Mouse (Mus musculus) liver, embryonic 14.5 days (tissue): Measurements from ENCODE around the gene Gm2115. TPM values are rescaled to one million over a fixed set of nuclear protein-coding genes. Genes with fewer than 3 reads are reported as not detected.

ENCODE experiments used
- ATAC-seq: fragments of 200-750 bp; cut with Nextera tagmentation; 2 replicates; pipeline ENCODE4 v1.8.0; 2017; ENCODE audit warnings: moderate number of reproducible peaks, mild to moderate bottlenecking, moderate library complexity; ENCODE audit not compliant: insufficient read depth
- DNase-seq, 3 experiments: peaks; one replicate each; pipeline ENCODE4 v3.0.0-alpha.2; 2012 to 2013; ENCODE audit warnings: low read depth in 3 of 3, low spot score in 3 of 3
- H3K27ac ChIP-seq: fragments of 300-500 bp; sonication (generic); 2 replicates; pipeline ENCODE4 v1.5.1; 2014; ENCODE audit warnings: moderate library complexity, mild to moderate bottlenecking, control low read depth, inconsistent platforms
- H3K27me3 ChIP-seq: fragments of 300-500 bp; sonication (generic); 2 replicates; pipeline ENCODE4 v1.6.1; 2014; ENCODE audit warnings: mild to moderate bottlenecking, low read length, moderate library complexity; ENCODE audit not compliant: control insufficient read depth, insufficient read depth
- H3K36me3 ChIP-seq: fragments of 300-500 bp; sonication (generic); replicated peaks from 2 replicates; pipeline ENCODE4 v1.6.1; 2014; ENCODE audit warnings: low read depth; ENCODE audit not compliant: control insufficient read depth, insufficient read depth
- H3K4me1 ChIP-seq, 2 experiments: fragments of 200-500 bp in 1 of 2; fragments of 300-500 bp in 1 of 2; sonication (generic) in 1 of 2; replicated peaks; 2 replicates each; pipeline ENCODE4 v1.6.1; 2012 to 2014; ENCODE audit warnings: antibody characterized with exemption in 1 of 2, inconsistent platforms in 1 of 2, low read length in 1 of 2; ENCODE audit not compliant: control insufficient read depth in 2 of 2, insufficient read depth in 2 of 2
- H3K4me2 ChIP-seq: fragments of 300-500 bp; sonication (generic); 2 replicates; pipeline ENCODE4 v1.6.1; 2014; ENCODE audit warnings: low read depth, mild to moderate bottlenecking, control low read depth, moderate library complexity
- H3K4me3 ChIP-seq, 2 experiments: fragments of 200-500 bp in 1 of 2; fragments of 300-500 bp in 1 of 2; sonication (generic) in 1 of 2; 2 replicates each; pipeline ENCODE4 v1.5.1; 2012 to 2014; ENCODE audit warnings: low read depth in 2 of 2, low read length in 2 of 2, mild to moderate bottlenecking in 2 of 2, control low read depth in 1 of 2, inconsistent platforms in 1 of 2, moderate library complexity in 1 of 2; ENCODE audit not compliant: insufficient read depth in 1 of 2
- H3K9ac ChIP-seq: fragments of 300-500 bp; sonication (generic); replicated peaks from 2 replicates; pipeline ENCODE4 v1.6.1; 2014; ENCODE audit warnings: mild to moderate bottlenecking, control low read depth, moderate library complexity
- H3K9me3 ChIP-seq: fragments of 300-500 bp; sonication (generic); 2 replicates; pipeline ENCODE4 v1.6.1; 2016; ENCODE audit warnings: low read length, mixed read lengths; ENCODE audit not compliant: control insufficient read depth
- CTCF ChIP-seq: IDR thresholded peaks from 2 replicates; pipeline ENCODE4 v1.5.1; 2016; ENCODE audit warnings: antibody characterized with exemption, low read depth, control low read depth
- EP300 ChIP-seq: IDR thresholded peaks from 2 replicates; pipeline ENCODE4 v1.6.1; 2016; ENCODE audit warnings: antibody characterized with exemption, low read depth
- WGBS: fragments of 180-500 bp; shearing (Covaris S2); extraction: QIAGEN DNeasy Blood & Tissue Kit; methylation state at CpG from one replicate; pipeline ENCODE4 v1.1.7; 2014; ENCODE audit not compliant: insufficient replicate concordance; 5-methylcytosine and 5-hydroxymethylcytosine counted together
- polyA plus RNA-seq, 2 experiments: library from polyadenylated mRNA; depleted of rRNA in 1 of 2; stranded (reverse) in 1 of 2; unstranded in 1 of 2; fragments of >200 nt; fragmentation: Nextera tagmentation in 1 of 2; extraction: Ambion mirVana in 1 of 2; gene quantifications; 2 replicates each; pipeline versions ENCODE4 v1.2.1 to v1.2.3; 2012 to 2014

The Gm2115 gene
- polyA plus RNA-seq, 2 experiments, result not detected

GRCm38 (mm10) chr7:84611609-84612008 is 82.9 kb downstream of the Gm2115 start:
- Histone ChIP-seq H3K4me1 (peaks cover 0 to 4% of the 10 kb centered on the region in 2 experiments; a peak in 3 of 4 replicates), H3K4me3 (no peak overlapping the region), H3K36me3 (peaks cover 3% of the 10 kb centered on the region; the same call in 1 of the 2 replicates), H3K27ac (no peak overlapping the region), H3K27me3 (no peaks in the 10 kb centered on the region), H3K9ac (no peak overlapping the region), H3K4me2 (no peak overlapping the region), H3K9me3 (no peaks in the 10 kb centered on the region)
- TF ChIP-seq CTCF (no peak), EP300 (no peak)
- no peak for ATAC-seq
- 14% methylated on average over 1 of the region's 1 CpGs for WGBS
- DNase-seq, result no peak

- H3K9me3 ChIP-seq, result no peaks in the 10 kb centered on the region
- no peak overlapping the region for H3K9ac ChIP-seq
- 29% methylated on average over 4 of the region's 4 CpGs for WGBS
- no peak for TF ChIP-seq CTCF
- TF ChIP-seq EP300, result no peak
- H3K27ac ChIP-seq, result no peak overlapping the region
- peaks cover 3% of the 10 kb centered on the region; the same call in 1 of the 2 replicates for H3K36me3 ChIP-seq
- no peak overlapping the region for H3K4me3 ChIP-seq
- H3K27me3 ChIP-seq, result no peaks in the 10 kb centered on the region
- H3K4me2 ChIP-seq, result no peak overlapping the region
- ATAC-seq (no peak), DNase-seq (no peak)
- H3K4me1 ChIP-seq, result peaks cover 0 to 2% of the 10 kb centered on the region in 2 experiments; a peak in 1 of 4 replicates
Measured at GRCm38 (mm10) chr7:84612445-84612844, 83.7 kb downstream of the Gm2115 start.

- Histone ChIP-seq H3K9me3 (no peaks in the 10 kb centered on the region), H3K36me3 (peaks cover 3% of the 10 kb centered on the region), H3K4me3 (no peak overlapping the region), H3K4me2 (no peak overlapping the region), H3K4me1 (no peaks in the 10 kb centered on the region), H3K9ac (no peak overlapping the region), H3K27ac (no peak overlapping the region), H3K27me3 (no peaks in the 10 kb centered on the region)
- ATAC-seq (no peak), DNase-seq (no peak)
- WGBS, result 79% methylated on average over 2 of the region's 2 CpGs
- no peak for TF ChIP-seq EP300
- TF ChIP-seq CTCF, result no peak
Measured at GRCm38 (mm10) chr7:84618951-84619350, 90.2 kb downstream of the Gm2115 start.

DNA sequence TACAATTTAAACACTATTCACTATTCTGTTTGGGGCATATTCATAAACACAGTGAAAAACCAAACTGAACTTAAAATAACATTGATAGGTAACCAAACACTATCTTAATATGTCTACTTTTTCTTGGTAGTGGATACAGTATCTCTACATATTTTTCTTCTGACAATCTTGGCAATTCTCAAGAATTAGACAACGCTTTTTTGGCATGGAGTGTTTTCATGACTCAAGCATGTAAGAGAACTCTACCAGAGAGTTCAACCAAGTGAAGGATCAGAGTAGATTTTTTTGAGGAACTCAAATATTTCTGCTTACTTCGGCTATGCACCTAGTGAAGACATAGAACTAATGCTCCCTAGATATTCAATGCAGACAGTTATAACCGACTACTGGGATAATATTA is 92.2 kb downstream of the Gm2115 start:
- Histone ChIP-seq H3K9ac (no peak overlapping the region), H3K4me1 (no peaks in the 10 kb centered on the region), H3K4me2 (no peak overlapping the region), H3K27me3 (no peaks in the 10 kb centered on the region), H3K27ac (no peak overlapping the region), H3K36me3 (peaks cover 1% of the 10 kb centered on the region), H3K9me3 (no peaks in the 10 kb centered on the region), H3K4me3 (no peak overlapping the region)
- DNase-seq (no peak), ATAC-seq (no peak)
- TF ChIP-seq CTCF (no peak), EP300 (no peak)
- 82% methylated on average over 3 of the region's 3 CpGs for WGBS

GRCm38 (mm10) chr7:84623718-84624117 is 95.0 kb downstream of the Gm2115 start:
- no peak for TF ChIP-seq EP300
- no peak for TF ChIP-seq CTCF

GRCm38 (mm10) chr7:84631878-84632277 is 103.1 kb downstream of the Gm2115 start:
- peak; percentile 68 to 70 (median 68) for DNase-seq
- Histone ChIP-seq H3K27ac (peak overlapping the region; percentile 54), H3K4me3 (no peak overlapping the region), H3K36me3 (peaks cover 34% of the 10 kb centered on the region), H3K4me1 (peaks cover 18 to 20% of the 10 kb centered on the region in 2 experiments), H3K9me3 (no peaks in the 10 kb centered on the region), H3K4me2 (peak overlapping the region; percentile 53), H3K9ac (peak overlapping the region; percentile 45), H3K27me3 (no peaks in the 10 kb centered on the region)
- WGBS, result 43% methylated on average over 3 of the region's 3 CpGs
- TF ChIP-seq CTCF (no peak), EP300 (peak; percentile 92)
- peak; percentile 100 for ATAC-seq

More at GRCm38 (mm10) chr7:84623718-84624117, 95.0 kb downstream of the Gm2115 start:
- DNase-seq (no peak), ATAC-seq (no peak)
- H3K27me3 ChIP-seq, result no peaks in the 10 kb centered on the region
- no peaks in the 10 kb centered on the region for H3K9me3 ChIP-seq
- WGBS, result 84% methylated on average over 4 of the region's 4 CpGs
- H3K4me1 ChIP-seq, result no peaks in the 10 kb centered on the region
- H3K4me3 ChIP-seq, result no peak overlapping the region
- H3K36me3 ChIP-seq, result no peaks in the 10 kb centered on the region; the same call in 1 of the 2 replicates
- H3K27ac ChIP-seq, result no peak overlapping the region
- no peak overlapping the region for H3K9ac ChIP-seq
- no peak overlapping the region for H3K4me2 ChIP-seq

Other genes with a start within 250 kb of the Gm2115 start
- gene Arnt2, start 118.8 kb upstream of the Gm2115 start, polyA plus RNA-seq (2012; rRNA removed), result 0.16 and 0.22 TPM in 2 replicates
- gene Arnt2, start 118.8 kb upstream of the Gm2115 start, polyA plus RNA-seq (2014; fragmentation: Nextera tagmentation; extraction: Ambion mirVana), result 0.39 TPM in 1 of 2 replicates, not detected in the other
- 23.5 and 28.8 TPM in 2 replicates for gene Fah, start 77.8 kb downstream of the Gm2115 start, polyA plus RNA-seq (2012; rRNA removed)
- gene Fah, start 77.8 kb downstream of the Gm2115 start, polyA plus RNA-seq (2014; fragmentation: Nextera tagmentation; extraction: Ambion mirVana), result 34.6 and 36.5 TPM in 2 replicates
- gene Zfand6, start 161.0 kb downstream of the Gm2115 start, polyA plus RNA-seq (2012; rRNA removed), result 46.6 and 75.5 TPM in 2 replicates
- gene Zfand6, start 161.0 kb downstream of the Gm2115 start, polyA plus RNA-seq (2014; fragmentation: Nextera tagmentation; extraction: Ambion mirVana), result 125 and 137 TPM in 2 replicates